Mouse (Mus musculus) layer of hippocampus, adult 8-10 months (tissue): Measurements from ENCODE around the gene S100pbp. TPM values are rescaled to one million over a fixed set of nuclear protein-coding genes. Genes with fewer than 3 reads are reported as not detected.

Source experiments
- DNase-seq, 2 experiments: peaks; one replicate each; pipeline ENCODE4 v3.0.0; 2022; ENCODE audit warnings: low spot score in 2 of 2
- total RNA-seq, 4 experiments: library from RNA; stranded (reverse); gene quantifications; 2 replicates each; pipeline ENCODE4 v1.2.4; 2022

S100pbp gene
- total RNA-seq, 4 experiments from 2014 or later = 33.2 to 41.3 (median 39.6) TPM

DNA sequence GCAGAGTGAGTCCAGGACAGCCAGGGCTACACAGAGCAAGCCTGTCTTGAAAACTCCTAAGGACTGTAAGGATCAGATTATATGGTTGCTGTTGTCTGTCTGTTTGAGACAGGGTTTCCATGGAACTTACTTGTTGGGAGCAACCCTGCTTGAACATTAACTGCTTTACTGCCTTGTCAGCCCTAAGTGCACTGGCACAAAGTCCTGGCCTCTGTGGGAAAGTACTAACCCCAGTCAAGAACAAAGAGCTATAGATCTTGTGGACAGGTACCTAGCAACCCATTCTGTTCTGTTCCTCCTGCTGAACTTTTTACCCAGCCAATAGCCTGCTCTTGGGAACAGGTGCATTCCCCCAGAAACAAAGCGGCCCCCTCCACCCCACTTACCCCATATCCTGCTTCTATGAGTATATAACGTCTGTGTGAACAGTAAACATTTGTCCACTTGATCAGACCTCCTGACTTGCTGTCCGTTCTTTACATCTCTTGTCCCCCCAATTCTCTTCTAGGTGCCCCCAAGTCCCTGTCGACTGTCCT lies 38.2 kb downstream of the S100pbp start:
- no peak for DNase-seq

DNA sequence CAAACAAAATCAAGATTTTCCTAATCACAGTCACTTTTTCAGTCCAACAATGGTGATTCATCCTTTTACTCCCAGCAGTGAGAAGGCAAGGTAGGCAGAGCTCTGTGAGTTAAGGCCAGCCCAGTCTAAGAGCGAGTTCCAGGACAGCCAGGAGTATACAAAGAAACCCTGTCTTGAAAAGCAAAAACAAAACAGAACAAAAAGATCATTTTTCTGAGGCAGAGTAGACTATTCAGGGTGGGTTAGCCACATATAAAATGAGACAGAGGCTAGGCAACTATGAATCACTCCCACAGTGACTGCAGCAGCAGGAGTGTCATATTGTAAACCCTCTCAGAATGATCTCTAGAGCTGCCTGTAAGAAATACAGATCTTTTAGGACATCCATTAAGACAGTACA lies 40.2 kb downstream of the S100pbp start:
- no peak for DNase-seq

DNA sequence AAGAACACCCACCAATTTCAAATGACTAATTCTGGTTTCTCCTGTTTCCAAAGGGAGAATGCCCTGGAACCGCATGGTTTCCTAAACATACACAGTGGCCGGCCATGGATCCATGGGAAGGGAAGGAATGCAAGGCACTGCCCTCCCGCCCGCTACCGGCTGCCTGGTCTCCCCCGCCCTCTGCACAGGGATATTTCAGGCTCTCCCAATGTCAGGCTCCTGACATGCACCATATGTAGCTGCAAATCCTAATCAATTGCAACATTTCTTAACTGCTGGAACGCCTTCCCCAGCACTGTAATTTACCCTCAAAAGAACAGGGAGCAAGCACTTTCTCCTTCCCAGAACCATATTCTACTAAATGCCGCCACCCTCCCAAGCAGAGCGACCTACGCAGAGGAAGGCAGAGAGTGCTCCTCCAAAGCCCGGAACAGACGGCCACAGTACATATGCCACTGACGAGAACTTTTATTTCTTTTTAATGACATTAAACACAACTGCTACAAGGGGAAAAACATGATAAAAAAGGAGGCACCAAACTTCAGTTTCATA lies 41.9 kb downstream of the S100pbp start:
- DNase-seq = no peak

DNA sequence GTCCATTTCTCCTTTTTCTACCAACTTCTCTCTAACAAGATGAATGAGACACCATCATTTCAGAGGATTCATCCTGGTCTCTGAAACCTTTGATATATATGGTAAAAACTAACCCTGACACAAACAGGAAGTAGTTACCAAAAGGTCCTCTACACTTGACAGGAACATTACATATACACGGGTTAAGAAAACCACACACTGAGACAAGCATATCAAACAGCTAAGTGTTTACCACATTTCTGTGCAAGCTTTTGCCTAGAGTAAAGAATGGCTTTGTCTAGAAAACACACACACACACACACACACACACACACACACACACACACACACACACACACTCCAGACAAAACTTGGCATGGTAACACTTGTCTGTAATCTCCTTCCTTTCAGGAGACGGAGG lies 43.1 kb downstream of the S100pbp start:
- DNase-seq = no peak

DNA sequence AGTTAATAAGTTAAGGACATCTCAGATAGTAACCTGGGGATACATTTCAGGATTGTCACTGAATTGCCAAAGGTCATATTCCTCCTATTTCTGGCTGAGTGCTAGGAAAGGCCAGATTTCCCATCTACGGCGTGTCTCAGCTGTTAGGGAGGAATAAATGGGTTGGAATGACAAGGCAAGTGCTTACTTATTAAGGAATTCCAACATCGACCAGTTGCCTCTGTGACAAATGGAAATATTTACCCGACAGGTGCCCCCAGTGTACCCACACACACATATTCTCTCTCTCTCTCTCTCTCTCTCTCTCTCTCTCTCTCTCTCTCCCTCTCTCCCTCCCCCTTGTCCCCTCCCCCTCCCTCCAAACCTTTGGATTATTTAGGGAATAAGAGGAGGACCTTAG lies 43.6 kb downstream of the S100pbp start:
- DNase-seq = no peak

DNA sequence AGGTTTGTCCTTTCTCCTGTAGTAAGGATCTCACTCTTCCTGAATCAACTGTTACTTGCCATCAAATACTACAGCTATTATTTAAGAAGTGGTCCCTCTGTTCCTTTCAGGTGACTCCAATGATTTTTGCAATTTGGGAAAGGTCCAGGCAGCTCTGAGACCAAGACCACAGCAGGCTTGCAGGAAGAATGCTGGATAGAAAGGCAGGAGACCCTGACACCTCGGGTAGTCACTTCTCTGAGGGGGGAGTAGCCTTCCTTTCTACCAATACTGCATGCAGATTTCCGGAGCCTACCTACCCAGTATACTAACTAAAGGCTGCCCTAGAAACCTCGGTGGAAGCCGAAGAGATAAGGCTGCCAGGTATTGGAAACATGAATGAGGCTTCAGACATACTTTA lies 44.1 kb downstream of the S100pbp start:
- no peak for DNase-seq

DNA sequence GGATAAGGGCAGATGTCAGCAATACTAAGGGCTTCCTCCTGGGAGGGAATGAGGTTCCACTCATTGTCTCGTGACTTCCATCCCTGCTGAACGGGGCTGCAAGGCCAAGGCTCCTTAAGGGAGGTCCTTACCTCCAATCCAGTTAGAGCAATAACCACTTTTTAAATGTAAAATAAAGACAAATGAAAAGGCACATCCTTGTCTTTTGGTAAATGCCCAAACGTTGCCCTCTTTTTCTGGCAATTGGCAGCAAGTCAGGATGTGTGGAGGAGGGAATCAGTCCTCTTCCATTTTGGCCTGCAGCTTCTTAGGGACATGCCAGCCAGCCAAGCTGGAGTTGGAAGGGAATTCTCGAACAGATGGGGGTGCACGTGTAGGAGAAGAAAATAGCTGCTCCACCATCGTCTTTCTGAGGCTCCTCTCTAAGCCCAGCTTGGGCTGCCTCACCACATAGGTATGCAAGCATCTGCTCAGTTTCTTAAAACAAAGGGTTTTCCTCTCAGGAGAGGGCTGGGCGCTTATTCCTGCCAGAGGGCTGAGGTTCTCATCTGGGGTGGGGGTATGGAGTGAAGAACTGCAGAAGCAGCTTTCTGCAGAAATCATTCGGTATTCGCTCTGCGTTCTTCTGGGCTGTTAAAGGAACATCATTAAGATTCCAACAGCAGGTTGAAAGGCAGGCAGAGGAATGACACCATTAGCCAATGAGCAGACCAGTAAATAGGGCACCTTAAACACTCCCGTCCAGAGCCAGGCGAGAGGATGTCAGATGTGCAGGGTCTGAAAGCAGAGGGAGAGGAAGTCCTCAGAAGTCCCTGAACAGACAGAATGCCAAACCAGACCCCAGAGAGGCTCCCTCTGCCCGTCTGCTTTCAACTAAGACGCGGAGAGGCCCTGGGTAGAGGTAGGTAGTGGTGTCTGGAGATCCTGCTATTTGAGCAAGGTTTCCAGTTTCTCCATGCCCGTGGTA lies 44.8 kb downstream of the S100pbp start:
- peak; percentile 86 to 90 for DNase-seq

DNA sequence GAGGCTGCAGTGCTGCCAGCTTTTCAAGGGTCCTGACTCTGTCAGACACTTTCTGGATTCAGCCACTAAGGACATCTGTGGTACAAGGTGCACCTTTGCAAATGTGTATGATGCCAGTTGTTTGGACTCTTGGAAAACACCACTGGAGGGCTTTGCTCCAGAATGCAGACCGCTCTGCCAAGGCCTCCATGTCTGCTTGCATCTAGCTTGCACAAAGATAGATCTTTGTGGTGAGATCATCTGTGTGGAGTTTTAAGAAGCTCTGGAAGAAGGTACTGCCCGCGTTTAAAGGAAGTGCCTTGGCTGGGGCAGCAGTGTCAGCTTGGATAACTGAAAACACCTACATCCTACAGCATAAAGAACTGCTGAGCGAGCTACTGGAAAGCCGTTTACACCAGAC lies 46.0 kb downstream of the S100pbp start:
- no peak for DNase-seq

DNA sequence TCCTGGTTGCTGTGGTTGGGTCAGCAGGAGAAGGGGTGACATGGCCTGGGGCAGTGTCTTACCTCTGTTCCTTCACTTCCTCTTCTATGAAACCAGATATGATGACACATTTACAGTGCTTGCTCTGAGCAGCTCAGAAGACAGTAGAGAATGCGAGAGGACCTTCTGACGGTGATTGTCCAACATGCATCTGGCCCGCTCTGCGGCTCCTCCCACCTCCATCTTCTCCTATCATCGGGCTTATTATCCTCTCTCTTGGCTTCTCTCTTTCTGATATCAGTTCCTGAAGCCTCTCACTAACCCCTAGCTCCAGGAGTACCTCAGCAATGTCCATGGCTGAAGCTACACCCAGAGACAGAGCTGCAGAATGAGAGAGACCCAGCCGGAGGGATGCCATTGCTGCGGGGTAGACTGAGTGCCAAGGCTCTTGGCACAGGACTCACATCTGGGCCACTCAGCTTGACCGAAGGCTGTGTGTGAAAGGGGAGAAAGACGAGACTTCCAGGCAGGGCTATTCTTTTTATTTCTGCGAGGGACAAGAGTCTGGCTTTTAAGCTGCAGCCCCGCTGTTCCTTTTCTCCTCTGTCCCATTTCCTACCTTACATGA lies 47.0 kb downstream of the S100pbp start:
- no peak for DNase-seq

DNA sequence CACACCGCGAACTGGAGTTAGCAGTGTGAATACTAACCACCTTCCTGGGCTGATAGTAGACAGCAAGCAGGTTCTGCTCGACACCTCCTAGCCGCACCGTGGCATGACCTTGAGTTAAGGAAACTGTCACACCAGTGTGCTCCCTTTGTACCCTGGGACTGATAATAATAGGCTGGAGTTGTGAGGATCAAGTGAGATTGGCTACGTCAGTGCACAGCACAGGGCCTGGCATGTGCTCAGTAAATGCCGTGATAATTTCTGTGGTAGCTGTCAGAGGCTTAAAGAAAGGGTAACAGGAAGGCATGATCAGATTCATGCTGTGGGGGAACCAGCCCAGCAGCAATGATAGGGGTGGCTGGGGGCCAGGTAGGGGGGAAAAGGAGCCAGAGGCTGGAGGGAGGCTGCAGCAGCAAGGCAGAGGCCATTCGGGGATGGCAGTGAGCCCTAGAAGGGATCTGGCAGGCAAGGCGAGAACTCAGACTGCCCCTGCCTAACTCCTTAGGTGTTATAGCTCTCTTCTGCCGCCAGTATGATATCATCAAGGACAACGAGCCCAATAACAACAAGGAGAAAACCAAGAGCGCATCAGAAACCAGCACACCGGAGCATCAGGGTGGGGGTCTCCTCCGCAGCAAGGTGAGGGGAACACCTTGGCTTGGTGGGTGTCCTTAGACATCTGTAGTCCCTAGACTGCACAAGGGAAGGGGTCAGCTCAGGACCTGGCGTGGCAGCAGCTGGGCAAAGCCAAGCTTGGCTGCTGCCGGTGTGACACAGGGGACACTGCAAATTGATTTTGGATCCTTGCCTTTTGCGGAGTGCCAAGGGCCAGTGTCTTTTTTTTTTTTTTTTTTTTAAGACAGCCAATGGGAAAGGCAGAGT lies 47.7 kb downstream of the S100pbp start:
- no peak for DNase-seq

DNA sequence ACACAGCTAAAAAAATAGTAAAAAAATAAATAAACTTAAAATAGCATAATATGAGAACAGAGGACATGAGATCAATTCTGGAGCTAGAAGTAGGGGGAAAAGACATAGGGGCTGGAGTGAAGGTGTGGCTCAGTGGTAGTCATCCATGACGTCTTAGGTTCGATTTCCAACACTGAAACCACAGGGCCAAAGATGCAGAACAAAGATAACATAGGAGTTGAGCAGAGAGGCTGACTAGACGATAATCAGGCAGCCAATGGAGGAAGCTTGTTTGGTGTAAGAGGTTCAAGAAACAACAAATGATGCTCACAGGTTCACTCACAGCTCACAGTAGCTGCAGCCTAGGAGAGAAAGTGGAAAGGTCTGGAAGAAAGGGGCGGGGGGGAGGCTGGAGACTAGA lies 48.7 kb downstream of the S100pbp start:
- no peak for DNase-seq

DNA sequence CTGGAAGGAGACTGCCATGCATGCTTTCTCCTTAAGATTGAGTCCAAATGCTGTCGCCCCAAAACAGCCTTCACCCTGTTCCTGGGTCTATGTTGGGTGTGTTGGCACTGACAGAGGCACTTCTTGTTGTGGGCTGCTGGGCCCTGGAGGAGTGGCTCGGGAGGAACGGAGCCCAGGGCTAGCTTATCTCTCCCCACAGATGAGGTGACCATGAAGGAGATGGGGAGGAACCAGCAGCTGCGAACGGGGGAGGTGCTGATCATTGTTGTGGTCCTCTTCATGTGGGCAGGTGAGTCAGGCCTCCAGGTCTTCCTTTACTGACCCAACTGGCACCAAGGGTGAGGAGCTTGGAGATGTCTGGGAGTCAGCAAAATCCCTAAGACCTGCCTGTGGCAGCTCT lies 49.9 kb downstream of the S100pbp start:
- DNase-seq = no peak

DNA sequence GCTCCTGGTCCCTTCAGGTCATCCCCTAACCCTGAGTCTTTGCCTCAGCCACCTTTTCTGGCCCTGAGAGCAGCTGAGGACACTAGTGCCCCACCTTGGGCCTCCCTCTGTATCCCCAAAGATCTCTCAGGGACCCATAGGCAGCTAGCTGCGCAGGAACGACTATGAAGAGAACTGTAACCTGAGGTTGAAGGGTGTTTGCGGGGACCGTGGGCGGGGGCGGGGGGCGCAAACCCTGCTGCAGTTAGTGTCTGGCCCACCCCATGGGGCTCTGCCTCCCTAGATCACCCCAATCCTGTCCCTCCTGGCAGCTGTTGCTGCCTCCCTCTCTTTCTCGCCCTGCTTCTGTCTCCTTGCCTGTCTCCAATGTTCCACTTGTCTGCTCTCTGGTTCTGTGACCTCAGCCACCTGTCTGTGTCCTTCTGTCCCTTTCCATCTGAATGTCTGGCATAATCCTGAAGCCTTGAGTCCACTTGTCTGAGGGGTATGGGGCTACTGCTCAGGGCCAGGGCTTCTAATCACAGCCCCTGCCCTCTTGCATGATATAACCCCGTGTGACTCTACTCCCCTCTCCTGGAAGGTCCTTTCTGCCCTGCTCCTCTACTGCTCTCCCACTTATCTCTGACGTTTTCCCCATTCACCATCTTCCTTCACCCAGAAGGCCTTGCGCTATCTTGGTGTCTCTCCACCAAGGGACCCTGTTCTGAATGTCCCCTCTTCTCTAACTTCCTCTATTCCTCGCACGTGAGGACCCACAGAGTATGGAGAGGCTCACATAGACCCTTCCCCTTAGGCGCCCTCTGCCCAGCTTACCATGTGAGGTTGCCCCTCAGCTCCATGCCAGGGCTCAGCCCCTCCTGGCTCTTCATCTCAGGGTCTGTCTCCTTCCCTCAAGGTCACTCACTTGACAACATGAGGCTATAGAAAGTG lies 51.9 kb downstream of the S100pbp start:
- no peak for DNase-seq

DNA sequence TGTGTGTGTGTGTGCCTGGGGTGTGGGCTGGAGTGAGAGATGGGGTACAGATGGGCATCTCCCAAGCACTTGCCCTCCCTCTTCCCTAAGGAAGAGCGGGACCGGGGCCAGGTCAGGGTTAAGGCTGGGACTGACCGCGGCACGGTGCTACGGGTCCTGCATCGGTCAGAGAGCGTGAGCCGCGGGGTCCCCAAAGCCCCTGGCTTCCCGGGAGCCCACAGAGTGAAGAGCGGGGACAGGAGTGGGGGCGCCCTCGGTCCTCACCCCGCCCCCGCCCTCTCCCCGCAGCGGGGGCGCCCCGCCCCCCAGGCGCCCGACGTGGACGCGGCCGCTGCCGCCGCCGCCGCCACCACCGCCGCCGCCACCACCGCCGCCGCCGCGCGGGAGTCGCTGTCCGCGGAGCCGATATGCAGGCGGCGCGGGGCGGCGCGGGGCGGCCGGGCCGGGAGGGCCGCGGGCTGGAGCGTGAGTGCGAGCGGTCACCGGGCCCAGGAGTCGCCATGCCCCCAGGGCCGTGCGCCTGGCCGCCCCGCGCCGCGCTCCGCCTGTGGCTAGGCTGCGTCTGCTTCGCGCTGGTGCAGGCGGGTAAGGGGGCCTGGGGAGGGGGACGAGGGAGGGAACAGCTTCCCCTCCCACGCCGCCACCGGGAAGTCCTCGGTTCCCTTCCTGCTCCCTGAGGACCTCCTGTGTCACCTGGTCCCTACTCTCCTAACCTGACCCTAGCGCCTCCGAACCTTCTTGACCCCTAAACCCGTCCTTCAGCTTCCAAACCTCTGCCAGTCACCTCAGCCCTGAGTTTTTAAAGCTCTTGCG lies 52.7 kb downstream of the S100pbp start, which contains the start of gene Fndc5:
Fndc5 (plus strand) TSS at position 421 of the 813 bp plus-strand sequence.
- no peak for DNase-seq

DNA sequence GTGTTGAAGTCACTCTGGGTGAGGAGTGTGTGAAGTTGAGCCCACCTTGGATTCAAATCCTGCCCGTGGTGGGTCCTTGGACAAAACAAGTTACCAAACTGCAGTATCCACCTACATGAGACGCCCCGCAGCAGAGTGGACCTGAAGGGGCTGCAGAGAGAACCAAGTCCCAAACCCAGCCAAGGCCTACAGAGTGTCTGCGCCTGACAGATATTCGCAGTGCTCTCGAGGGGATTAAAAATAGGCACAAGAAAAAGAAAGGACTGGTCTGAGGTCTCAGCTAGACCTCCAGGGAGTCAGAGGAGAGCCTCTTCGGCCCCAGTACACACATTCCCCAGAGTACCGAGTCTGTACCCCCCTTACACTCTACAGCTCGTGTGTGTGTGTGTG lies 53.3 kb downstream of the S100pbp start:
- DNase-seq = no peak

DNA sequence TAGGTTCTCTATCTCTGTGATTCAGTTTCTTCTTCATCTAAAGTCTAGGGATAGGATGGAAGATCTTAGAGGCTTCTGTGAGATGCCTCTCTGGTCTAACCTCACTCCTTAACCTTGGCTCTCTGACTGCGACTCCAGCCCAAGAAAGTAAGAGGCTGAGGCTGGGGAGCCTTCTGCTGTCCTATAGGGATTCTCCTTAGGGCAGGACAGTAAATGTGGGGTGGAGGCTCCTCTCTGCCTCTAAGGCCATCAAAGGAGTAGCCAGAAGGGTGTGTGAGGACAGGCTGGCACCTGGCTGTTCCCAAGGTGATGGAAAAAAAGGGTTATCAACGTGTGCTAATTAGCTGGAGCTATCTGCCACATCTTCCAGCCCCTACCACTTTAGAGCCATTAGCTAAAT lies 53.9 kb downstream of the S100pbp start:
- no peak for DNase-seq

DNA sequence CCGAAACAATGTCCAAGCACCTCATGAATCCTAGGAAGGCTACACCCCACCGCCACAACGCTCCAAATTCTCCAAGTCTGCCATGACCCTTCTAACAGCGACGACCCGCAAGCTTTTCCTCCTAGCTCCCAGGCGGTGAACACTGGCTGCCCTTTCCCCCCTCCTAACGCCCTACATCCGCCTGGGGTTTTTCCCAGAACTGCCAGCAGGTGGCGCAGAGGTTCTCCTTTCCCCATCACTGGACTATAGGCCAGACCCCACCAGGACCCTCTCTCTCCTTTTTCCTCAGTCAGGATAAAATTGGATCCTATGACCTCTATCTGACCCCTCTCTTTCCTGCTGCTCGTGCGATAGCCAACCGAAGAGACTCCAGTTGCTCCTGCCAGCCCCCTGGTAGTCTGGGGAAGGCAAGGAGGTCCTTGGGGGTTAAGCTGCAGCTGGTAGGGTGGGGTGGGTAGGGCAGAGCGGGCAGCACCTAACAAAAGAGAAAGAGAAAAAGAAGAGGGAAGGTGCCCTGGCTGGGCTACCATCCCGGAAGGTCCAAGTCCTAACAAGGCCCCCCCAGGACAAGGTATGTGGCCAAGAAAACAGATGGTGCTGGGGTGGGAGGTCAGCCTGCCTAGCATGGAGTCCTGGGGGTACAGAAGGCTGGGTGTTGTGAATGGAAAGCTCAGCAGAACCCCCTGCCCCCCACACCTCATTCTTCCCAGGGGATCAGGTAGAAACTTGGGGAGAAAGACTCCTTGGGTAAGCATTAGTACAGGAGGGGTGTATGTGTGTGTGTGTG lies 54.5 kb downstream of the S100pbp start:
- DNase-seq = peak in 1 of 2 experiments; percentile 76

DNA sequence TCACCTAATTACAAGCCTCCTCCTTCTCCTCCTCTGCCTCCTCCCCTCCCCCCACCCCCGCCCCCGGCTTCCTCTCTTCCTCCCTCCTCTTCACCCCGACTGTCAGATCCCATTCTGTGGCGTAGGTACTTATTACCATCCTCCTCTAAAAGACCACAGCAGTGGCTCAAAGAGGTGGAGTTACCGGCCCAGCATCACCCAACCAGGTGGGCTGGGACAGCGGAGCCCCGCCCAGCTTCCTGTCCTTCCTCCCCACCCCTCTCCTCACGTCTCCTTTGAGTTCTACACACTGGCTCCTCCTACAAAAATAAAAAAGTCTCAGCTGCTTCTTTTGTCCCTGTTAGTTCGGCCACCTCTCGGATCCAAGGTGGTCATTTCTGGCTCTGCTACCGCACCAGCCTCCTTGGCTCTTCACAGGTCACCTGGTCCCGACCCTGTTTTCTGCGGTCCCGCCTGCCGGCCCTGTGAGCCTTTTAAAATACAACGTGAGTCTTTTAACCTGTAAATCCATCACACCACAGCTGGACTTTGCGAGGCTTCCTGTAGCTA lies 58.7 kb downstream of the S100pbp start:
- DNase-seq = no peak
